Mouse (Mus musculus): ENCODE results near the gene Hoxc10. TPM values are rescaled to one million over a fixed set of nuclear protein-coding genes. Genes with fewer than 3 reads are reported as not detected.

The Hoxc10 gene
- polyA plus RNA-seq, 1 experiment from 2014 or later = not detected

- ATAC-seq (no peak), DNase-seq (ENCODE audit: low spot score) (no peak)
- Histone ChIP-seq H3K4me2 (replicated peaks; ENCODE audit: low read depth, low read length) (no peak overlapping the region), H3K4me1 (ENCODE audit: insufficient read depth, low read depth, low read length) (no peaks in the 10 kb centered on the region), H3K27ac (ENCODE audit: low read length) (no peak overlapping the region), H3K9ac (replicated peaks; ENCODE audit: low read depth) (no peak overlapping the region), H3K36me3 (ENCODE audit: insufficient read depth, low read length) (no peaks in the 10 kb centered on the region), H3K4me3 (ENCODE audit: low read depth, low read length) (no peak overlapping the region), H3K9me3 (ENCODE audit: low read length) (no peaks in the 10 kb centered on the region), H3K27me3 (replicated peaks; ENCODE audit: insufficient read depth, low read length) (peaks cover 79% of the 10 kb centered on the region)
- 2% methylated on average over 36 of the region's 53 CpGs for WGBS
- TF ChIP-seq EP300 (IDR thresholded peaks at IDR 0.05) (no peak), CTCF (IDR thresholded peaks at IDR 0.05) (peak; percentile 51)
Observed at GRCm38 (mm10) chr15:102942739-102943467, 23.7 kb upstream of the Hoxc10 start.

GRCm38 (mm10) chr15:102943468-102943813, 23.2 kb upstream of the Hoxc10 start:
- no peak overlapping the region for H3K27ac ChIP-seq (ENCODE audit: low read length)
- no peak for DNase-seq (ENCODE audit: low spot score)
- no peaks in the 10 kb centered on the region for H3K4me1 ChIP-seq (ENCODE audit: insufficient read depth, low read depth, low read length)
- H3K4me3 ChIP-seq (ENCODE audit: low read depth, low read length) = no peak overlapping the region
- no peak for ATAC-seq
- H3K27me3 ChIP-seq (replicated peaks; ENCODE audit: insufficient read depth, low read length) = peaks cover 79% of the 10 kb centered on the region
- H3K4me2 ChIP-seq (replicated peaks; ENCODE audit: low read depth, low read length) = no peak overlapping the region
- TF ChIP-seq EP300 (IDR thresholded peaks at IDR 0.05) (no peak), CTCF (IDR thresholded peaks at IDR 0.05) (no peak)
- H3K9me3 ChIP-seq (ENCODE audit: low read length) = no peaks in the 10 kb centered on the region
- WGBS = 3% methylated on average over 5 of the region's 5 CpGs
- no peaks in the 10 kb centered on the region for H3K36me3 ChIP-seq (ENCODE audit: insufficient read depth, low read length)
- no peak overlapping the region for H3K9ac ChIP-seq (replicated peaks; ENCODE audit: low read depth)

GRCm38 (mm10) chr15:102945185-102946077, 21.2 kb upstream of the Hoxc10 start:
- no peaks in the 10 kb centered on the region for H3K9me3 ChIP-seq (ENCODE audit: low read length)
- no peak for TF ChIP-seq CTCF (IDR thresholded peaks at IDR 0.05)
- no peak for TF ChIP-seq EP300 (IDR thresholded peaks at IDR 0.05)
- 14% methylated on average over 22 of the region's 22 CpGs for WGBS
- H3K4me3 ChIP-seq (ENCODE audit: low read depth, low read length) = no peak overlapping the region
- H3K4me2 ChIP-seq (replicated peaks; ENCODE audit: low read depth, low read length) = no peak overlapping the region
- no peak overlapping the region for H3K9ac ChIP-seq (replicated peaks; ENCODE audit: low read depth)
- peaks cover 84% of the 10 kb centered on the region for H3K27me3 ChIP-seq (replicated peaks; ENCODE audit: insufficient read depth, low read length)
- H3K36me3 ChIP-seq (ENCODE audit: insufficient read depth, low read length) = no peaks in the 10 kb centered on the region
- H3K4me1 ChIP-seq (ENCODE audit: insufficient read depth, low read depth, low read length) = no peaks in the 10 kb centered on the region
- no peak overlapping the region for H3K27ac ChIP-seq (ENCODE audit: low read length)
- ATAC-seq = no peak
- no peak for DNase-seq (ENCODE audit: low spot score)

- Histone ChIP-seq H3K4me3 (ENCODE audit: low read depth, low read length) (no peak overlapping the region), H3K4me1 (ENCODE audit: insufficient read depth, low read depth, low read length) (no peaks in the 10 kb centered on the region), H3K9ac (replicated peaks; ENCODE audit: low read depth) (no peak overlapping the region), H3K27me3 (replicated peaks; ENCODE audit: insufficient read depth, low read length) (peaks cover 85% of the 10 kb centered on the region), H3K4me2 (replicated peaks; ENCODE audit: low read depth, low read length) (no peak overlapping the region), H3K36me3 (ENCODE audit: insufficient read depth, low read length) (no peaks in the 10 kb centered on the region), H3K27ac (ENCODE audit: low read length) (no peak overlapping the region), H3K9me3 (ENCODE audit: low read length) (no peaks in the 10 kb centered on the region)
- TF ChIP-seq CTCF (IDR thresholded peaks at IDR 0.05) (no peak), EP300 (IDR thresholded peaks at IDR 0.05) (no peak)
- DNase-seq (ENCODE audit: low spot score) = no peak
- 1% methylated on average over 9 of the region's 9 CpGs for WGBS
- ATAC-seq = no peak
Observed at GRCm38 (mm10) chr15:102947276-102947675, 19.3 kb upstream of the Hoxc10 start.

- ATAC-seq (no peak), DNase-seq (ENCODE audit: low spot score) (no peak)
- no peaks in the 10 kb centered on the region for H3K9me3 ChIP-seq (ENCODE audit: low read length)
- no peak overlapping the region for H3K4me3 ChIP-seq (ENCODE audit: low read depth, low read length)
- H3K4me1 ChIP-seq (ENCODE audit: insufficient read depth, low read depth, low read length) = no peaks in the 10 kb centered on the region
- peaks cover 90% of the 10 kb centered on the region for H3K27me3 ChIP-seq (replicated peaks; ENCODE audit: insufficient read depth, low read length)
- no peak overlapping the region for H3K4me2 ChIP-seq (replicated peaks; ENCODE audit: low read depth, low read length)
- H3K36me3 ChIP-seq (ENCODE audit: insufficient read depth, low read length) = no peaks in the 10 kb centered on the region
- WGBS = 15% methylated on average over 2 of the region's 2 CpGs
- TF ChIP-seq EP300 (IDR thresholded peaks at IDR 0.05) (no peak), CTCF (IDR thresholded peaks at IDR 0.05) (no peak)
- no peak overlapping the region for H3K27ac ChIP-seq (ENCODE audit: low read length)
- no peak overlapping the region for H3K9ac ChIP-seq (replicated peaks; ENCODE audit: low read depth)
Observed at GRCm38 (mm10) chr15:102948842-102949241, 17.8 kb upstream of the Hoxc10 start.

GRCm38 (mm10) chr15:102949696-102950095, 16.9 kb upstream of the Hoxc10 start:
- Histone ChIP-seq H3K27ac (ENCODE audit: low read length) (no peak overlapping the region), H3K9me3 (ENCODE audit: low read length) (no peaks in the 10 kb centered on the region), H3K9ac (replicated peaks; ENCODE audit: low read depth) (no peak overlapping the region), H3K4me2 (replicated peaks; ENCODE audit: low read depth, low read length) (no peak overlapping the region), H3K4me3 (ENCODE audit: low read depth, low read length) (no peak overlapping the region), H3K27me3 (replicated peaks; ENCODE audit: insufficient read depth, low read length) (peaks cover 91% of the 10 kb centered on the region), H3K36me3 (ENCODE audit: insufficient read depth, low read length) (no peaks in the 10 kb centered on the region), H3K4me1 (ENCODE audit: insufficient read depth, low read depth, low read length) (no peaks in the 10 kb centered on the region)
- TF ChIP-seq CTCF (IDR thresholded peaks at IDR 0.05) (no peak), EP300 (IDR thresholded peaks at IDR 0.05) (no peak)
- WGBS = 2% methylated on average over 20 of the region's 20 CpGs
- DNase-seq (ENCODE audit: low spot score) (no peak), ATAC-seq (no peak)

All from lung, postnatal 0 days (tissue).